ENCODE assay signal across 10 mouse cellular contexts in genomic region chr14:14351721-14352590, GRCm38 (mm10). TPM values are rescaled to one million over a fixed set of nuclear protein-coding genes. Genes with fewer than 3 reads are reported as not detected.
DNase-seq lines count a peak whose midpoint lies in the region; ATAC-seq lines count a peak whose summit lies in the region.
"Had no signal": no experiment of that assay in that cellular context is flagged by ENCODE, and none has a peak within 500 bp of the region (broad histone marks: within the 10 kb centered on the region; RNA-seq: fewer than 3 reads in every experiment).

No protein-coding gene starts in this region.

- no peak overlapping the region for H3K27ac ChIP-seq in hindbrain, embryonic 15.5 days (replicated peaks)
- H3K27ac ChIP-seq in neural tube, embryonic 14.5 days (ENCODE audit: low read depth, low read length) = no peak overlapping the region
- H3K27ac ChIP-seq: limb, embryonic 15.5 days had no signal

- WGBS in hindbrain, embryonic 15.5 days = 82% methylated on average over 9 of the region's 9 CpGs
- 81% methylated on average over 9 of the region's 9 CpGs for WGBS in neural tube, embryonic 14.5 days

- 0 out of 2 replicates have a peak, but pooled peaks cover under 1% of the 10 kb centered on the region for H3K4me1 ChIP-seq in hindbrain, embryonic 15.5 days (replicated peaks)
- no peaks in the 10 kb centered on the region for H3K4me1 ChIP-seq in neural tube, embryonic 14.5 days (ENCODE audit: control insufficient read depth, insufficient read depth, low read length)
- H3K4me1 ChIP-seq: limb, embryonic 15.5 days had no signal

- H3K36me3 ChIP-seq in hindbrain, embryonic 15.5 days = no peaks in the 10 kb centered on the region
- no peaks in the 10 kb centered on the region for H3K36me3 ChIP-seq in neural tube, embryonic 14.5 days (ENCODE audit: control insufficient read depth, insufficient read depth, low read length)

- no peaks in the 10 kb centered on the region for H3K27me3 ChIP-seq in hindbrain, embryonic 15.5 days
- no peaks in the 10 kb centered on the region for H3K27me3 ChIP-seq in neural tube, embryonic 14.5 days (ENCODE audit: control insufficient read depth, insufficient read depth, low read length)
- H3K27me3 ChIP-seq: limb, embryonic 15.5 days had no signal

- ATAC-seq in hindbrain, embryonic 15.5 days (ENCODE audit: low FRiP score, low read depth) = peak; percentile 24; the same call in 1 of the 2 replicates
- peak; percentile 19 for ATAC-seq in neural tube, embryonic 14.5 days (ENCODE audit: low read depth)

- no peak overlapping the region for H3K9ac ChIP-seq in hindbrain, embryonic 15.5 days
- no peak overlapping the region for H3K9ac ChIP-seq in neural tube, embryonic 14.5 days (replicated peaks; ENCODE audit: low read depth, low read length)
- H3K9ac ChIP-seq: limb, embryonic 15.5 days had no signal

- peaks cover 6% of the 10 kb centered on the region; the same call in 1 of the 2 replicates for H3K9me3 ChIP-seq in hindbrain, embryonic 15.5 days
- peaks cover 12% of the 10 kb centered on the region for H3K9me3 ChIP-seq in neural tube, embryonic 14.5 days (ENCODE audit: control insufficient read depth, low read length)

- no peak overlapping the region for H3K4me2 ChIP-seq in hindbrain, embryonic 15.5 days
- H3K4me2 ChIP-seq in neural tube, embryonic 14.5 days (ENCODE audit: low read depth, low read length) = no peak overlapping the region
- H3K4me2 ChIP-seq: limb, embryonic 15.5 days had no signal

- no peak overlapping the region for H3K4me3 ChIP-seq in hindbrain, embryonic 15.5 days
- H3K4me3 ChIP-seq in neural tube, embryonic 14.5 days (ENCODE audit: low read depth, low read length) = no peak overlapping the region
- H3K4me3 ChIP-seq: limb, embryonic 15.5 days had no signal

- DNase-seq in lung, postnatal 10 days = peak; percentile 24
- DNase-seq in lung, postnatal 14 days = no peak
- DNase-seq in brain, adult 2 months (ENCODE audit: low read depth, low spot score) = peak; percentile 61
- no peak for DNase-seq in ovary, adult 18-20 months (ENCODE audit: low spot score)
- DNase-seq in ovary, postnatal 10 days (ENCODE audit: low spot score) = no peak
- DNase-seq: kidney, adult 11 months had no signal

RNA-seq across cellular contexts. Expression of gene Il3ra, which starts 5.9 kb away (rescaled TPM):
- 2.1 and 2.8 TPM in 2 replicates for polyA plus RNA-seq in hindbrain, embryonic 15.5 days (2015; fragmentation: Nextera tagmentation; extraction: Ambion mirVana)
- polyA plus RNA-seq in neural tube, embryonic 14.5 days (2014; fragmentation: Nextera tagmentation; extraction: Ambion mirVana) = 1.9 and 2.4 TPM in 2 replicates

RNA-seq across cellular contexts. Expression of gene Olfr31, which starts 29.3 kb away (rescaled TPM):
- 0.16 TPM in 1 of 2 replicates, not detected in the other for polyA plus RNA-seq in hindbrain, embryonic 15.5 days (2015; fragmentation: Nextera tagmentation; extraction: Ambion mirVana)
- 0.09 TPM in 1 of 2 replicates, not detected in the other for polyA plus RNA-seq in neural tube, embryonic 14.5 days (2014; fragmentation: Nextera tagmentation; extraction: Ambion mirVana)
- polyA plus RNA-seq: embryonic facial prominence, embryonic 14.5 days; limb, embryonic 15.5 days had no signal

RNA-seq across cellular contexts. Expression of gene Olfr721-ps1, which starts 49.1 kb away (rescaled TPM):
- polyA plus RNA-seq in hindbrain, embryonic 15.5 days (2015; fragmentation: Nextera tagmentation; extraction: Ambion mirVana) = not detected in 2 replicates
- polyA plus RNA-seq in neural tube, embryonic 14.5 days (2014; fragmentation: Nextera tagmentation; extraction: Ambion mirVana) = not detected in 2 replicates
- polyA plus RNA-seq: limb, embryonic 15.5 days had no signal

Comparison
In these comparisons a context has a peak if more than half of its experiments do, and no peak if none do; other contexts are left out.
1. DNase-seq: peak in lung, postnatal 10 days (single experiment) and brain, adult 2 months (single experiment); none in lung, postnatal 14 days (single experiment), ovary, adult 18-20 months (single experiment) and ovary, postnatal 10 days (single experiment).